Mouse (Mus musculus) cerebellum, adult 9-11 months (tissue): Measurements from ENCODE around the gene Nucks1.

ENCODE experiments used
- DNase-seq: peaks from one replicate; pipeline ENCODE4 v3.0.0; 2022

Gene Nucks1

DNA sequence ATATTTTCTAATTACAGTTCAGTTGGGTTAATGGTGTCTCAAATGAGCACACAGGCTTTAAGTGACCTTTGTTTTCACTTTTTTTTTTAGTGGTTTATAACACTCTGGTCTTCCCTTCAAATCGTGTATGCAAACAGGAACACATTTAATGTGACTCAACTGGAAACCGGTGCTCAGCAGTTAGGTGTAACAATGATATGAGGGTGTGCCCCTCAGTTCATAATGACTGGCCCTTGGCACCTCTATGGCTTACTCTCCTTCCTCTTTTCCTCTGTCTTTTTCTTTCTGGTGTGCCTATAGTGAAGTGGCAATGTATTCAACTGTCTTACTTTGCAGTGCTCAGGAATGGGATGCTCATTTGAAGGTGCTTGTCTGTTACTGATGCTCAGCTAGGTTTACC lies 23.1 kb downstream of the Nucks1 start:
- no peak for DNase-seq

DNA sequence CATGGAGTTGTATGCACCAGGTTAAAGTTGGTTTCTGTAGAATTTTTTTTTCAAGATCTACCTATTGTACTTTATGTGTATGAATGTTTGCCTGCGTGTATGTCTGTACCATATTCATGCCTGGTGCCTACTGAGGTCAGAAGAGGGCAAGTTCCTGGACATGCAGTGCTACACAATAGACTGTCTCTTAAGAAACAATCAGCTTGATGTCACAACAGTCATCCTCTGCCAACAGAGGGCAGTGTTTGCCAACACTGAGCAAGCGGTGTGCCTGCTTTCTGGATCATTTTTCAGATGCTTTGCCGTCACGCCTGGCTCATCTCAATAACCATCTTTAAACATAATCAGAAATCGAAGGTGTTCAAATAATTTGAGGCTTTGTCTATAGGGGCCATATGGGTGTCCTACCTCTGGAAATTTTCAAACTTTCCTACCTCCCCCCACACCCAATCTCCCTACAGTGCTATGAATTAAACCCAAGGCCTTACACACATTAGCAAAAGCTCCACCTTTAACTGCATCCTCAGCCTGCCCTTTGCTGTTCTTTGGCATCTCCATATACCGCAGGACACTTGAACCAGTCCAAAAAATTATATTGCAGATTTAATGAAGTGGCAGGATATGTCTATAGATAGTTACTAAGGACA lies 27.4 kb downstream of the Nucks1 start:
- peak; percentile 48 for DNase-seq

DNA sequence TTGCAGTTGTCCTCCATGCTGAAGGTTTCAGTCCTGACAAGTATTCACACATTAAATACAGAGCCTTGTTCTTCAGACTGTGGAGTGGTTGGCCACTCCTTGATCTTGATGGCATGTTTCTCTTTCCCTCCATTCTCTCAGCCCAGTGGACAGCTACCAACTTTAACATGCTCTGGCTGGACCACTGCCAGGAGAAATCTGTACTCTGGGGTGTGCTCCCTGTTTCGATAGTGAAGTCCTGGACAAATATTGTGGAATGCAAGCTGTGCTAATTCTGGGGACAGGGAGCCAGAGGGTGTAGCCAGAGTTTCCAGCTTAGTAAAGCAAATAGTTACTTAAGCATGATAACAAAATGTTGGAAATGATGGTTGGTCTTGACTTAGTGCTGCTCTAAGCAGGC lies 28.5 kb downstream of the Nucks1 start:
- DNase-seq: no peak

DNA sequence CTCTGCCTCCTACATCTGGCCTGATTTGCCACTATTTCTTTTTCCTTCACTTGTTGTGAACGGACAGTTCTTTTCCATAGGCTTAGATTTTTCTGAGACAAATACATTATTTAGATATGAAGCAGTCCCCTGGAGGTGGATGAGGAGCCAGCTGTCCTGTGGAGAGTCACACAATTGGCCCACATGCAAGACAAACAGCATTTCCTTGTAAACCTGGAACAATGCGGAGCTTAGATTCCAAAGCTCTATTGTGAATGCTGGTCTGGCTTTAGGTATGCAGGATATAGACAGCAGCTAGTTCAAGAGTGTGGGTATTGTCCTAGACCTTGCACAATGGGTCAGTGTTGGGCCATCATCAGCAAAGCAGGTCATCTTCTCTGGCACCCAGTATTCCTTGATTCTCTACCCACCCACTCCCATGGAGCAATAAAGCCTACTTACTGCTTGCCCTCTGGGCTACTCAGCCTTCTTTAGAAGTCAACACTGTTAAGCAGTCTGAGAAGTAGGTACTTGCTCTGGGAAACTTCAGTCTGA lies 30.4 kb downstream of the Nucks1 start:
- DNase-seq: no peak

DNA sequence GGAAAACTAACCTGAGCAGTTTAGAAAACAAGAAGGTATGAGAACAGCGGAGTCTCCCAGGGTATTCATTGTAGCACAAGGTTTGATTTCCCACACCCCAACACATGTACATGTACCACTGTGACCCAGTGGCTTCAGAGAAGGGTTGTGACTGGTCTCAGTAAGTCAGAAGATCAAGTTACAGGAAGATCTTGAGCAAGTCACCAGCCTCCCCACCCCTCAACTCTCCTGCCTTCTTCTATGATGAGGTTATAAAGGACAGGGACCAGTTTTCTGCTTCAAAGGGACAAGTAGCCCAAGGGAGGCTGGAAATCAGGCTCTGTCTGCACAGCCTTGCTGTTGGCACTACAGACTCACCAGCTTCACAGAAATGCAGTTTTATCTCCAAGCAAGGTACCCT lies 31.2 kb downstream of the Nucks1 start:
- DNase-seq: no peak

DNA sequence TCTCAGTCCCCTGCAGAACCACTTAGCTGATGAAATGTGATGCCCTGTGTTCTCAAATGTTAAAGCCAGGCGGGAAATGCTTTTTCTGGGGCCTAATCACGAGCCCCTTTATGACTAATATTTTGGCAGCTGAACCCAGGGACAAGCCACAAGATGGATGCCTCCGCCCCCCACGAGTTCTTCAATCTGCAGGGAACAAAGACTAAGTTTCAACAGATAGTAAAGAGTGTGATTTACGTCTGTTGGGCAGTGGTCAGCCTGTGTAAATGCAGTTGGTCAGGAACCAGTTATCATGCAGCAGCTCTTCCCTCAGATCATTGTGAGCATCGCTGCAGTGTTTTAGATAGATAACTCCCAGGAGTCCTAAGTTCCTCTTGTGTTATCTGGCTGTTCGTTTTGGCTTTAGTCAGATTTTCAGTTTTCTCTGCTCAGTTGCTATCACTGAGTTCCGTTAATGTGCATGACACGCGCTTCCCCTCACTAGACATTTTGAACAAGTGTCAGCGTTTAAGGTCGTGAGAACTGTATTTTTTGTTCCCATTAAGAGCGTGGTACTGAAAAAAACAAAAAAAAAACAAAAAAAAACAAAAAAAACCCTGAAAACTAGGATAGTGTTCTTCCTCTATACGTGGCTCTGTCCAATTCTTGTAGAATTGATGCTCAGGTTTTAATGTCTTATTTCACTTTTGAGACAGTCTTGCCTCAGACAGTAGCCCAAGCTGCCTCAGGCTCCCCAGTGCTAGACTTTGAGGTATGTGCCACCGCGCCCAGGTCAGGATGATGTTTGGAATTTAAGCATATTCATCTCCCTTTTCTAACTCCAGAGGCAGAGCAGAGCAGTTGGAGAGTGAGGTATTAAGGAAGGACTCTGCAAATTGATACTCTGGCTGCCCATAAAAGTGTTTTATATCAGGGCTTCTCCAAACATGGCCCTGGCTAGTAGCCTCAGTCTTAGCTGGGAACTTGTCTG lies 32.6 kb downstream of the Nucks1 start:
- no peak for DNase-seq

DNA sequence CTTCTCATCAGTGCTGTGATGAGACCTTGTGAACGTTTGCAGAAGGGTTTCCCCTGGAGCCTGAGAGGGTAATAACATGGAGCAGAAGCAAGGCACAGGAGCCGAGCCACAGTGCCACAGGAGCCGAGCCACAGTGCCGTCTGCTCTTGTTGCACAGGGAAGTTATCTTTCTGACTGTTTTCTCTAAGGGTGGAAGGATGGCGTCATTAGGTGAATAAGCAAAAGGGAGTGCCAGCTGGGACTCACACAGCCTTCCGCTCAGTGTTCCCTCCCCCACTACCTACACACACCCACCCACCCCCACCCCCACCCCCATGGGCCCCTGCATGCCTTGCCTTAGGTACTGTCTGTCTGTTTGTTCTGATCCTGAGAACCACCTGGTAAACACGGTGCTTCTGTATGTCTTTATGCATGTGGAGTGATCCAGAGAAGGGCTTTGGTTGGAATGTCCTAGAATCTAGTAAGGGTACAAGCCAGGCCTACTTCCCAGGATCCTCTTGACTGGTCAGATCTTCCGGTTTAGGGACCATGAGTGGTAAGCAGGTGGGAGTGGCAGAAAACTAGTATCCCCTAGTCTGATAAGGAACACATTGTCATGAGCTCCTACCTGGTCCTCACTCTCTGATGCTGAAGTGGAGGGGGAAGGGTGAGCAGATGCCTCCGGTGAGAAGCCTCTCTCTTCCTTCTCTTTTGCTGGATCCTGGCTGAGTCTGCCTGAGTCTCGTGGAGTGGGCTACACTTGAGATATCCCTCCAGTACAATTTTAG lies 35.5 kb downstream of the Nucks1 start:
- DNase-seq: no peak

DNA sequence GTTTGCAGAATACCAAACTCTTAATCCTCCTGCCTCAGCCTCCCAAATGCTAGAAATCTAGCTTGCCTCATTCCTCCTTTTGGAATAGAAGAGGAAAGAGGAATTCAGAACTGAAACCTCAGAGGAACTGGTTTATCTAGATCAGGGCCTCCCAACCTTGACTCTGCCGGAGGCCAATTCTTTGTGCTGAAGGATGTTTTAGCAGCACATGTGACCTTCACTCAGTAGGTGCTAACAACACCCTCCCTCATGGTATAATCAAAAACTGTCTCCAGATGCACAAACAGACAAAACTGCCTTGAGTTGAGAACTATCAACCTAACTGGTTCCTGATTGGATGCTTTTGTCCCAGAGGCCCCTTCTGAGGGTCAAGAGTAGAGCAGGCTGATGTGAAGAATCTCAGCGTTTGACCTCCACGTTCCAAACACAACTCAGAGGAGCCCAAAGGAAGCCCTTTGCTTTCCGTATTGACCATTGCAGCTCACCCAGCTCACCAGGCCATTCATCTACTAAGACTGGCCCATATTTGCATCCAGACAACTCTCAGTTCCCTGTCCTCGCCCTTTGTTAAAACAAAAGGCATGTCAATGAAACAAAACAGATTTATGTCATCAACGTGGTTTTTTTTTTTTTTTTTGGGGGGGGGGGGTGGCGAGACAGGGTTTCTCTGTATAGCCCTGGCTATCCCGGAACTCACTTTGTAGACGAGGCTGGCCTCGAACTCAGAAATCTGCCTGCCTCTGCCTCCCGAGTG lies 36.3 kb downstream of the Nucks1 start:
- no peak for DNase-seq

DNA sequence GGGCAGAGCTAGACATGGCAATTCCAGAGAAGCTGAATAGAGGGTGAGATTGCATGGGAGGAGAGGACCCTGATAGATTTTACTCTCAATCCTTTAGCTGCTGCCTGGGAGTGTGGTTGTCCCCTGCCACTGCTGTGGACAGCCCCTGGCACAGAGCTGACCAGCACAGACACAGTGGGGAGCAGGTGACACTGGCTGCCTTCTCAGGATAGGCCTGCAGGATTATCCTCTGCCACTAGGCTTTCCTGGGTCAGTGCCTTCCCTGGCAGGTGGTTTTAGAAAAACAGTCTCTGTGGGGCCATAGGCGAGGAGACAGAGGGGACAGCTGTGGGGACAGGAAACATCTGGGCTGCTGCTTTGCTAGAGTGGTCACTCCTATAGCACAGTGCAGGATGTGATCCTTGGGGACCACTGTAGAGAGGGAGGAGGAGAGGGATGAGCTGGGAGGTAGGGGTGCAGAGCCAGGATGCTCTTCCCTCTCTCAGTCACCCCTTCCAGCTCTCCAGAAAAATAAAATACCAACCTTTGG lies 37.7 kb downstream of the Nucks1 start:
- DNase-seq: no peak

DNA sequence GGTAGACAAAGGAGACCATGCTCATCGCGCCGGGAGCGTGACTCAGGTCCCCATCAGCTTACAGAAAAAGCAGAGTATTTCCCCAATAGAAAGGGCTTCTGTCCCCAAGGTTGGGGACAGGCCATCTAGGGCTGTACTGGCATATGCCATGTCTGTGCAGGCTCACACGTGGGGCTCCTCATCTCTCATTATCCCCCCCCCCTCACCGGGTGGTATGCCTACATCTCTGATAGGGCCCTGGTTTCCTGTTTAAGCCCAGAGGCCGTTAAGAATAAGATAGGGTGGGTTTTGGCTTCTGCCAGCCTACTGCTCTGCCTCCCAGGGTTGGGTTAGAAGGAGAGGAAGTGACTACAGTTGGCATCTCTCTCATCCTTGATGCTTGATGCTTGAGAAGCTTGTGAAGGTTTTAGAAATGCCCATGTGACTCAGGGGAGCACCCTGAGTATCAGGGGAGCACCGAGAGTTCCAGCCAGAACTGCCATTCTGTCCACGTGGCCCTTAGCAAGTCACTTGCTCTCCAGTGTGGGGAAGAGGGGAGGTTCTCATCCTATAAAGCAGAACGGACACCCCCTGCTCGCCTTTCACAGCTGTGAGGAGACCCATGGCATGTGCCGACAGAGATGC lies 44.0 kb downstream of the Nucks1 start:
- DNase-seq: no peak

DNA sequence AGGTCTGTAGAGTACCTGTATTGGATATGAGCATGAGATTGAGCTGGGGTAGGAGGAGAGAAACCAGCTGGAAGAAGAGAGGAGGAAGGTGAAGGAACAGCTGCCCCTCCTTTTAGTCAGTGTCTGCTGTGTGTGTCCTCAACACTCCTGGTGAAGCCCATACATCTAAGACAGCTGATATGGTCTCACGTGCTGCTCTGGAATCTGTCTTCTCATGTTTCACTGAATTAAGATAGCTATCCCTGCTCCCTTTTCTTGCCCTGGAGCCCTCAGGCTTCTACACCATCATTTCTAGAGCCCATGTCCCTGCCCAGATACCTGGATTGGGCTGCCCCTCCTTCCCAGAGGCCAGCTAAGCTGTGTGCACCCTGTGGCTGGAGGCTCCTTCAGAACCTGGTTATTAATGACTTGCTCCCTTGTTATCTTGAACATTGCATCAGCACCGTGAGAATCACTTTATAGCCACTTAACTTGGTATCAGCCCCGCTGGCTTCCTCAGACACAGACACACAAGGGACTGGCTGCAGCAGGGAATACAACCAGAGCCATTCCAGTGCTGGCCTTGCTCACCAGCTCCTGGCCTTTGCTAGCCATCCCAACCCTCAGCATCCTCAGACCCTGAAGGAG lies 44.9 kb downstream of the Nucks1 start:
- no peak for DNase-seq

DNA sequence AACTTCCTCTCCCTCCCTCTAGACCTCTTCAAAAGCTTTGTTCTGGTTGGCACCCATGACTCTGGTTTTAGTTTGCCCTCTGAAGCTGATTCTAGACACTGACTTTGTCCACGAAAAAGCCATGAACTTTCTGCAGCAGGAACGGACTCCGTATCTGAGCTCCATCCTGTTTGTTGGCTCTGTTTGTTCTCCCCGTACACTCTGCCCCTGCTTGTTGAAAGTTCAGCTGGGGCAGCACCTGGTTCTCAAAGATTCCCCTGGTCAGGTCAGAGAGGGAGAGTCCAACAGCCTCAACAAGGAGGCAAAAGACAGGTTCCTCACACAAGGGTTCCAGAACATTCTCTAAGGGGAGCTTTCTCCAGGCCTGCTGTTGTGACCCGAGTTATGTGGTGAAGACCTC lies 47.1 kb downstream of the Nucks1 start:
- DNase-seq: no peak

DNA sequence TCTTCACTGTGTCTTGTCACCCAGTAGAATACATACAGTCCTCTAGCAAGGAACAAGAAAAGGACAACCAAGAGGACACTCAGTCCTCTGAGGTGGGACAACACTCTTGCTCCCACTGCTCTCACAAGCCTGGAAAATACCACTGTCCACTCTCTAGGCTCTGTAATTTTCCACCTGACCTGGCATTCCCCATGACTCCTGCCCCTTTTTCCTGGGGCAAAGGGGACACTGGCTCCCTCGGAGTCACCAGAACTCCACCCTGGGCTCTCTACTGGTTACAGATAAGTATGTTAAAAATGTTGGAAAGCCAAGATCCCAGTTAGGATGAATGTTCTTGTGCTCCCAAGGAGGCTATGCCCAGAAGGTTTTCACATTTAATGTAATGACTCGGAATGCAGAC lies 50.7 kb downstream of the Nucks1 start:
- no peak for DNase-seq

DNA sequence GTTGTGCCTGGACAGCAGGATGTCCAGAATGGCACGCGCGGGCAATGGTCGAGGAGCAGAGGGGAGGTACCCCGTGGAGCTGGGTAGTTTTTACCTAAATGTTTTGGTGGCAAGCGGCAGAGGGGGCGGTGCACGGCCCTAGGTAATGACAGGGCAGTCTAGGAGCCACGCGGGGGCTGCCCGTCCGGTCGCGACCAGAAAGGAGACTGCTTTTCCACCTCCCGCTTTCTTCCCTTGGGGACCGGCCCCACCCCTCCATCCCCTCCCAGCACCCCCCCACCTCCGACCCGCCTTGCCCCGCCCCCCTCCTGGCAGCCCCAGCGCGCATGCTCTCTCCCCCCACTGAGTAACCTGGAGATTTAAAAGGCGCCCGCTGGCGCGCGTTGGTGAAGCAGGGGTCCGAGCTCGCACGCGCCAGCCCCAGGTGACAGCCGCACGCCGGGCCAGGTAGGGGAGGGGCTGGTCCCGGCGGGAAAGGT lies 52.3 kb downstream of the Nucks1 start, which contains the start of gene Slc45a3:
TSS of gene Slc45a3 (plus strand) at position 362 of the 479 bp plus-strand sequence.
- no peak for DNase-seq

DNA sequence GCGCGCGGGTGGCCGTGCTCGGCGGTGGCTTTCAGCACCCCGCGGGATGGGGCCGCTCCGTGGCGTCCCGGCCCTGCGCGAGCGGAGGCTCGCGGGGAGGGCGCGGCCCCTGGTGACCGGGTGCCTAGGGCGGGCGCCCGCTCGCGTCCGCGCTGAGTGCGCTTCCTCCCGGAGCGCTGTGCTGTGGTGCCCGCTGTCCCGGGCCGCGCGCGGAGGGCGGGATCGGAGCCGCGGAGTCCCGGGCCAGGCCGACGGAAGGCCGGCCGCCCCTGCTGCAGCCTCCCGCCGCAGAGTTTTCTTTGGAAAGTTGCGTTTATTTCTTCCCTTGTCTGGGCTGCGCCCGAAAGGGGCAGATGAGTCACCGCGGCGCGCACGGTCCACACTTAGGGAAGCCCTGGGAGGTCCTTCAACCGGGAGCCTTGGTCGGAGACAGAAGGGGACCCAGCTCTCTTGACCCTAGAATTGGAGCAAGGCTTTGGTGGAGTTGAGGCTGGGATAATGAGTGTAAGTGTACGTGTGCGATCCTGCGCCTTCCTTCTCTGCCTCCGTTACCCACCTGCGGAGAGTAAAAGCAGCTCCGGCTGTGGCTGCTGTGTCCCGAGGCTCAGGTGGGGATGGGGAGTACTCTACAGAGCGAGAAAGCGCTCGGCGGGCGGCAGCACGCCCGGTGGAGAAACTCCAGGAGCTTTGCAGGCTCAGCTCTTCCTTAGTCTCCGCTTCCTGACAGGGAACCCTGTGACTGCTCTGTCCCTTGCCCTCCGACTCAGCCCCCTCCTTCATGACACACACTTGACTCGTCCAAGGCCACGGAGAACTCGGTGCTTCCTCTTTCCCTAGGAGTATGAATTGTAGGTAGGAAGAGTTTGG lies 53.0 kb downstream of the Nucks1 start:
- DNase-seq: no peak

DNA sequence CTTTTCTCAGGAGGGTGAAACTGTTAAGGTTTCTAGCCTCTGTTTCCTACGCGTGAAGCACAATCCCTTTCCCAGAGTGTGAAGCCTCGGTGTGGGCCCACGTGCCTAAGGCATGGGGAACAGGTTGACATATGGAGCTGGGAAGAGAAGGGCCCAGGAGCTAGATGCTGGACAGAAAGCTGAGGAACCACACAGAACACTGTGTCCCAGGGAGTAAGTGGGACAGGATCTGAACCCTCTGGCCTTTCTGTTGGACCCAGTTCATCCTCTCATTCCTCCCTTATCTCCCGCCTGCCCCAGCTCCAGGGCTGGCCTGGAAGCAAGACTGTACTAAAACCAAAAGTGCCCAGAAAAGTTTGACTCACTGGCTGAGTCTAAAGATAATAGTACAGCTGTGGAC lies 53.8 kb downstream of the Nucks1 start:
- DNase-seq: no peak

DNA sequence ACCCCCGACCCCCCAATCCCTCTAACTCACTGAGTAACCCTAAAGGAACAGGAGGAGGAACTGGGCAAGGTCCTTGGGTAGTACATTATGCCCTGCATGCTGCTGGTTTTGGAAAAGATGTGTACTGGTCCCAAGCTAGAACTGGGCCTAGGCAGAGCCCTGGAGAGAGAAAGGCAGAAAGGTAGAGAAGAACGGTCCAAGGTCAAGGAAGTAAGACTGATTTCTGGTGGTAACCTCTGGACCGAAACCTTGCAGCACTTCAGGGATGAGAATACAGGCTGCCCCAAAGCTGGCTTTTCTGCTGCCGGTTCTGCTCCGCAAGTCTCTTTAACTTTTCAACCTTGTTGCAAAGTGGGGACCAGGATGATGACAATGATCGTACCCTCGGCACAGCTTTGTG lies 54.2 kb downstream of the Nucks1 start:
- no peak for DNase-seq

DNA sequence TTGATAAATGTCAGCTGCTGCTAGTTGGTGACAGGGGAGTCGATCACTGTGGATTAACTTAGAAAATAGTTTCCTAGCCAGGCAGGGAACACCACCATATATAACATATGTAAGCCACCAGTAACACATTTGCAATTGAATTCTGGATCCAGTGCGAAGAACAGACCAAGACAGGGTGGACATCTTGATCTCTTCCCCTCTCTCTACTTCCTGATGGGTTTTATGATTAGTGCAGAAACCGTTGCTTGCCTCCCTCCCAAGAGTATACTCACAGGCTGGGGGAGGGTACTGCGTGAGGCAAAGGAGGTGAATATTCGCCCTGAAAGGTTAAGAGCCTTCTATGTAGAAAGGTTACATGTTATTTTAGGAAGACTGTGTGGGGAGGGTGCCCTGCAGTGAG lies 55.5 kb downstream of the Nucks1 start:
- DNase-seq: no peak

DNA sequence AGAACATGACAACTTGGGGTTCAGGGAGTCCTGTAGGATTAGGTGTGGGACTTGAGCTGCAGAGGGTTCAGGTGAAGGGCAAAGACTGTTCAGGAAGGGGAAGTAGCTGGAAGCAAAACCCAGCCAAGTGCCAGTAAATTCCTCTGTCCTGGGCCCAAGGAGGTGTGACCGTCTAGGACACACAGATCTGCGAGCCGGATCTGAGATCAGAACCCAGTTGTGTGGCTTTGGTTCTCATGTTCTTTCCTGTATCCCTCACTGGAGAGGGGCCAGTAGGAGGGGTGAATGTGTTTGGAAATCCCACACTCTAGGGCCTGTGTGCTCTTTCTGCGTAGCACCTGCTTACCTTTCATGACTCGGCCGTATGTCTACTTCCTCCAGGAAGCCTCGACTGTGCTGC lies 57.0 kb downstream of the Nucks1 start:
- no peak for DNase-seq

DNA sequence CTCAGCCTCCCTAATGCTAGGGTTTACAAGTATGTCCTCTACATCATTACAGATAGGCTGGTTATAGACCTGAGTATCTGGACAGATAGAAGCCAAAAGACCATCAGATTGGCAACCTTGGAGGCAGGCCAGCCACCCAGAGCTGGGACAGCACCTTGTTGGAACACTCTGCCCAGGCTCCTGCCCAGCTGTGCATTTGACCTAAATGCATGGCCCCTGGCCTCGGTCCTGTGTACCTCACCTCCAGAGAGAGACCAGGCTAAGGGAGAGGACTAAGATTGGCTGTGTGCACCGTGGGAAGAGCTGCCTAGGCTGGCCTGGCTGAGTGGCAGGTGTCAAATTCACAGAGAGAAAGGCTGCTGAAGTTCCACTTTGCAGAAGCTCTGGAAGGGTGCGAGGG lies 58.2 kb downstream of the Nucks1 start:
- DNase-seq: no peak
